Mouse (Mus musculus) heart, postnatal 36 days (tissue): ENCODE results near the gene H2-Q1. TPM values are rescaled to one million over a fixed set of nuclear protein-coding genes. Genes with fewer than 3 reads are reported as not detected.
A peak's percentile ranks its signal among the peaks of the same experiment; 100 is the strongest.
"Not testable (repeated sequence)": the region's sequence is repeated elsewhere in the genome, so short reads cannot be mapped to it uniquely, and the experiment has no call there.

Source experiments
- DNase-seq, 2 experiments: peaks; one replicate each; pipeline ENCODE4 v3.0.0; 2021 to 2022
- intact Hi-C: fragments of 180-260 bp; cut with DNase I; formaldehyde crosslinking; loops from one replicate; pipeline ENCODE4 v1.15.1; 2025
- total RNA-seq, 2 experiments: library from RNA; stranded (reverse); gene quantifications; 2 replicates each; pipeline ENCODE4 v1.2.3; 2021

H2-Q1 gene
- 1 to 10 TPM; 1.1 to 1.4 TPM for total RNA-seq

DNA sequence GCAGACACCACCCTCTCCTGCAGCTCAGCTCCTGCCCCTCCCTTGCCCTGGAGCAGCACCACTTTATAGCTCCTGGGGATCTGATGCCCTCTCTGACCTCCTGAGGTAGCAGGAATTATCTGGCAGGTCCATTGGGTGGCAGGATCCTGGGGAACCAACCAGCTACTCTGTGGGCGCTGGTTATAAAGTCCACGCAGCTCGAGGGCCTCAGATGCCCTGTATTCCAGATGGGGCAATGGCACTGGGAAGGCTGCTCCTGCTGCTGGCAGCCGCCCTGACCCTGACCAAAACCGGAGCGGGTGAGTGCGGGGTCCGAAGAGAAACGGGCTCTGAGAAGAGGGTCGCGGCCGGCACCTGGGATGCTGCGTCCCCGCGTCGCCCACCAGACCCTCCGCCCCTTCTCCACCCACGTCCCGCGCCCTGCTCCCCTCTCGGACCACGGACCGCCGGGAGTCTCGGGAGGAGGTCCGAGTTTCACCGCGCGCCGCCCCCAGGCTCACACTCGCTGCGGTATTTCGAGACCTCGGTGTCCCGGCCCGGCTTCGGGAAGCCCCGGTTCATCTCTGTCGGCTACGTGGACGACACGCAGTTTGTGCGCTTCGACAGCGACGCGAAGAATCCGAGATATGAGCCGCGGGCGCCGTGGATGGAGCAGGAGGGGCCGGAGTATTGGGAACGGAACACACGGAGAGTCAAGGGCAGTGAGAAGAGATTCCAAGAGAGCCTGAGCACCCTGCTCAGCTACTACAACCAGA, at the start of gene H2-Q1:
H2-Q1 (plus strand) TSS at position 79 of the 755 bp plus-strand sequence.
- intact Hi-C loops: no loop called here

DNA sequence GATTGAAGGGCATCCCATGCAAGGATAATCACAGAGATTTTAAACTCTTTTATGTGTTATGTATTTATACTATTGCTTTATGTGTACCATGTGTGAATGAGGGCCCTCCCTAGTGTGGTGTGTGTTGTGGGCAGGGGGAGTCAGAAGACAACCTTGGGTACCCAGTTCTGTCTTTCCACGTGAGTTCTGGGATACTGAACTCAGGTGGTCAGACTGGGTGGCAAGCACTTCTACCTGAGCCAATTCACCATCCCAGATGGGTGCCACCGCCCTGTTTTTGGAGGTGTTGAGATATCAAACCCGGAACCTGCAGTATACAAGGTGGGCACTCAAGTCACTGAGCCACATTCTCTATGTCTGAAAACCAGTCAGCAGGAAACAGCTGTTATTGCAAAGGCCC, 48.0 kb upstream of the H2-Q1 start:
- no peak for DNase-seq
- intact Hi-C loops: no loop called here

More for the DNA sequence above, at the start of gene H2-Q1:
- DNase-seq: no peak

GRCm38 (mm10) chr17:35274770-35275169, 45.4 kb upstream of the H2-Q1 start:
- intact Hi-C loops: loop anchor here (1.0 kb wide), 2 partner anchors 16 to 1304 kb away; no protein-coding TSS in a partner anchor
- peak; percentile 90 to 97 for DNase-seq

DNA sequence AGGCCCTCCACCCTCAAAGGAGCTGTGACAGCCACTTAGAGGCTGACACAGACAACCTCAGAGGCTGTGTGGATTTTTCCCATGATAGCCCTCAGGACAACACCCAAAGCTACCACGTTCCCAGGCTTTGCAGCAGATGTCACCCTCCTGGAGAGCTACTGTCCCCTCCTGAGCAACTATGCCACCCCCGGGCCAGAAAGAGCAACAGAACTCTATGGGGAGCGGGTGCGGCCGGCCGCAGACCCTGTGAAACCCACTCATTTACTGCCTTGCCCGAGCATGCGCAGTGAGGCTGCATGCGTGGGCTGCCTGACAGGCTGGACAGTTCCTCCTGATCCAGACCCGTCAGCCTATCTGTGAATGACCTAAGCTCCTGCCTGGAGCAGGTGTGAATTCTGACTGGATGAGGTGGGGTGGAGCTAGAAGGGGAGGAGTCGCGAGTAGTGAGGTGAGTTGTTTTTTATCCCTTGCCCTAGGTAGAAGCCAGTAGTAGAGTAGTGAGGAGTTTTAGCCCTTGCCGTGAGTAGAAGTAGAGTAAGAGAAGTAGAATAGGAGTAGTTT, 43.8 kb upstream of the H2-Q1 start:
- intact Hi-C loops: no loop called here
- no peak for DNase-seq

DNA sequence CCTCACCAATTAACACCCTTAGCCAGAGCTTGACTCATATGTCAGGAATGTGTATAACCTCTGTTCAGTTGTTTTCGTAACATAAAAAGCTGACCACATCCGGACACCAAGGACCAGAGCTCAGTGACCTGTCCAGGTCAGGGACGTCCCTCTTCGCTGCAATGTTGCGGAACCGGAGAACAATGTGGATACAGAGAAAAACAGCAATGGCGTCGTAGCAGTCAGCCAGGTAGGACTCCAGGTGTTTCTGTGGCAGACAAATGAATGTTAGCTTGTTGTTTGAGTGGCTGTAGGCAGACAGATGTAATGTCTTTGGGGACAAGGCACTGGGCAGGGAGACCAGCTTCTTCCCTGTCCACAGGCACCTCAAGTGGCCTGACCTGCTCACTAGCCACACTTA, 42.2 kb upstream of the H2-Q1 start:
- DNase-seq: no peak
- intact Hi-C loops: no loop called here

- DNase-seq: no peak
- intact Hi-C loops: no loop called here
These were observed 41.1 kb upstream of the H2-Q1 start for GRCm38 (mm10) chr17:35278957-35279688.

GRCm38 (mm10) chr17:35280276-35280675, 39.9 kb upstream of the H2-Q1 start:
- intact Hi-C loops: no loop called here
- no peak for DNase-seq

GRCm38 (mm10) chr17:35285431-35285830, 34.8 kb upstream of the H2-Q1 start:
- DNase-seq: no peak
- intact Hi-C loops: no loop called here

DNA sequence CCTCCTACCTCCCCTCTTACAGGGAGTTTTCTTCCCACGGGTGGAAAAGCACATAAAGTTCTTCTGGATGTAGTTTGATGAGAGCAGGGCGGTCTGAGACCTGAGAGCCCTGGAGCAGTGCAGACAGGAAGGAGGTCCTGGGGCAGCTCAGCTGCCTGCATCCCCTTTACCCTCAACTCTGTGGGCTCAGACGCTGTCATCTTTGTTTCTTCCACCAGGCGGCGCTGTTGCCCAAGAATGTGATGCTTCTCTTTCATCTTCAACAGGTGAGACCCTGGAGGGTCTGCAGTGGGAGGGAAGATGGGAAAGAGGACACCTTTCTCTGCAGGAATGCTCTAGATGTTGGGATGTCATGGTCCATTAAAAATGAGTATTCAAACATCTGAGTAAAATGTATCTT, 24.4 kb upstream of the H2-Q1 start:
- intact Hi-C loops: not testable (repeated sequence)
- DNase-seq: peak; percentile 61 to 78

- intact Hi-C loops, DNase-seq: not testable (repeated sequence)
These were observed 19.8 kb upstream of the H2-Q1 start for GRCm38 (mm10) chr17:35300261-35300945.

- intact Hi-C loops: loop anchor here (1.0 to 2.0 kb wide), 3 partner anchors 43 to 1335 kb away; no protein-coding TSS in a partner anchor
- DNase-seq: peak; percentile 92 to 99
These were observed 18.5 kb upstream of the H2-Q1 start for GRCm38 (mm10) chr17:35301645-35302258.

DNA sequence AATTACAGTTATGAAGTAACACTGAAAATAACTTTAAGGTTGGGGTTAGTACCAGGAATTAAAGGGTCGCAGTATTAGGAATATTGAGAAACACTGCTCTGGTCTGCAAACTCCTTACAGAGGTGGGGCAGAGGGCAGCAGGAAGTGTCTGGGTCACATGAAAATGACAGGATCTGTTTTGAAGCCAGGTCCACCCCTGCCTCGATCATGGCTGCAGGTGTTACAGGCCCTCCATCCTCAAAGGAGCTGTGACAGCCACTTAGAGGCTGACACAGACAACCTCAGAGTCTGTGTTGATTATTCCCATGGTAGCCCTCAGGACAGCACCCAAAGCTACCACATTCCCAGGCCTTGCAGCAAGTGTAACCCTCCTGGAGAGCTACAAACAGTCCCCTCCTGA, 16.9 kb upstream of the H2-Q1 start:
- DNase-seq: no peak
- intact Hi-C loops: loop anchor here (2.0 kb wide), 2 partner anchors 44 to 56 kb away; no protein-coding TSS in a partner anchor

DNA sequence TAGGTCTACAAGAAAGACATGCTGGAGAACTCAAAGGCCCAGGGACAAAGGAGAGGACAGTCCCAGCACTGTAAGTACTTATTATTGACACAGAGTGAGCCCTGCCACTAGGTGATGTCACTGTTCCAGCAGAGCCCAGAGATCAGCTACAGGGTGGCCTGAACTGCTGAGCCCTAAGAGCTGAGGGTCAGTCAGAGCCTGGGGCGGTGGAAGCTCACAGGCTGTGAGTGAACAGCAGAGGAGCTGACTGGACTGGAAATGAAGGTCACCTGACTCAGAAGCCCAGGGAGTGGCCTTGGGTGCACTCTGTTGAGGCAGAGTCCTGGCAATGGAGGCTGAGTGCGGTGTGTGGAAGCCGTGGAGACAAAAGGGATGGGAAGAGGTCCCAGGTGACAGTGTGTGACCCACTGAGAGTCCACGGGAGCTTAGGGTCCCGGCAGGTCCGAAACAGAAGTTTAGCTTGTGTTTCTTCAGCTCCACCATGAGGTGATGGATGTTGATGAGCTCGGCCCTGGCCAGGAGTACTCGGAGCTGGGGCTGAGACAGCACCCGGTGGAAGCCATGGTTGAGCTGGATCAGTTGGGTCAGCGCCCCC, 16.4 kb upstream of the H2-Q1 start:
- no peak for DNase-seq
- intact Hi-C loops: loop anchor here (2.0 kb wide), 3 partner anchors 45 to 1343 kb away; no protein-coding TSS in a partner anchor

GRCm38 (mm10) chr17:35304478-35304877, 15.7 kb upstream of the H2-Q1 start:
- no peak for DNase-seq
- intact Hi-C loops: loop anchor here (2.0 kb wide), 1 partner anchor 1344 kb away; no protein-coding TSS in a partner anchor

DNA sequence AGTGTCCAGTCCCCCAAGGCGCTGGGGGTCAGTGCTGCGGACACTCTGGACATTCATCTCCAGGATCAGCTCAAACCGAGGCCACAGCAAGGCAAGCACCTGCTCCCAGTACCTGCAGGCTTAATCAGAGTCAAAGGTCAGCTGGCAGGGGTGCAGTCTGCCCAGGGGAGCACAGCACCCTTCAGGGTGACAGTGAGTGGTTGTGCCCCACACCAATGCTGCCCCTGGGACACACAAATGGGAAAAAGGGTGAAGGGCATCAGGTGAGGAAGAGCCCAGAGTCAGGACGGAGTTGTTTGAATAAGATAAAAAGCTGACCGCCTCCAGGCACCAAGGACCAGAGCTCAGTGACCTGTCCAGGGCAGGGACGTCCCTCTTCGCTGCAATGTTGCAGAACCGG, 15.3 kb upstream of the H2-Q1 start:
- DNase-seq: not testable (repeated sequence)
- intact Hi-C loops: loop anchor here (2.0 kb wide), 1 partner anchor 1344 kb away; no protein-coding TSS in a partner anchor

GRCm38 (mm10) chr17:35318671-35319070, 1.5 kb upstream of the H2-Q1 start:
- intact Hi-C loops: loop anchor here (1.0 kb wide), 1 partner anchor 41 kb away; no protein-coding TSS in a partner anchor
- no peak for DNase-seq

DNA sequence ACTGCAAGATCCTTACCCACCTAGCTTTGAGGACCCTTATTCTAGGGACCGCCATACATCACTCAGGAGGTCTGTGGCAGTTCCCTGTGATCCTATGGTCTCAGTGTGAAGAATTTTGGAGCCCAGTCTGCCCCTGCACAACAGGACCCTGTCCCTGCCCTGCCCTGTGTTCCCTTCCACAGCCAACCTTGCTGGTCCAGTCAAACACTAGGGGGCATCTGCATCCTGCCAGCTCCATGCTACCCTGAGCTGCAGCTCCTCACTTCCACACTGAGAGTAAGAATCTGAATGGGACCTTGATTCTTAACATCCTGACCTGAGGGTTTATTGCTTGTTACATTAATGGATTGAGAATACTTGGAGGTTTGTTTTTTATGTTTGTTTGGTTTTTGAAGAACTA, 4.9 kb downstream of the H2-Q1 start:
- intact Hi-C loops, DNase-seq: not testable (repeated sequence)

DNA sequence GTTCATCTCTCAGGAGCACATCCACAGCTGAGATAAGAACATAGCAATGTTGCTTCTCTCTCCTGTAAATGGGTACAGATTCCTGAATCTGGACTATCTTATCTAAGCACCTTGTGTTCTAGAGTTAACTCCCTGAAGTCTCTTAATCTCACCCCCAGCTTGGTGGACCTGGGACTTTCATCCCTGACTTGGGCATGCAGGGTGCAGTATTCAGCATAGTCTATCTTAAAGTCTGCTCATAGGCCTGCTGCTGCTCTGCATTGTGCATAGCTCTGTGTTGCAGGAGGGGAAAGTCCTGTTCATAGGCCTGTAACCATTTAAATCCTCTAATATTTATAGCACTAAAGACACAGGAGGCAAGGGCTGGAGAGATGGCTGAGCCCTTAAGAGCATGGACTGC, 5.8 kb downstream of the H2-Q1 start:
- DNase-seq, intact Hi-C loops: not testable (repeated sequence)

DNA sequence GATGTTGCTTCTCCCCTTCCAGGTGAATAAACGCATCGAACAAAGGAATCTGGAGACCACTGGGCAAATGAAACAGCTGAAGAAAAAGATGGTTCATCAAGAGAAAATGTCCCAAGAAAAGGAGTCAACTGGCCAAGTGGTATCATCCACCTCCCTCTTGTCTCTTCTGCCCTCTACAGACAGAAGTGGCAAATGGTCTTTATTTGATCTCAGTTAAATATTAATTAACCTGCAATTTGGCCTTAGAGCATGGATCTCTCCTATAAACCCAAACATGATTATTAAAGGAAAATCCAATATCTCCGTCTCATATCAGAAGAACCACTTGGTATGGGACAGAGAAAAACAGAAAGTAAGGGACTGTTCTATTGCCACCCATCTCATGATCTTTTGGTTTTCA, 9.5 kb downstream of the H2-Q1 start:
- DNase-seq: not testable (repeated sequence)

GRCm38 (mm10) chr17:35331546-35331945, 11.3 kb downstream of the H2-Q1 start:
- intact Hi-C loops, DNase-seq: not testable (repeated sequence)

More for the DNA sequence above, 9.5 kb downstream of the H2-Q1 start:
- intact Hi-C loops: not testable (repeated sequence)
